Mouse (Mus musculus) cerebellum, adult 2 months (tissue): ENCODE results near the gene Scg5.

Experiments
- CTCF ChIP-seq: fragments of 200-500 bp; IDR thresholded peaks from 2 replicates; pipeline ENCODE4 v1.5.1; 2011; ENCODE audit warnings: low read depth, mild to moderate bottlenecking, control low read depth, low read length, moderate library complexity, borderline replicate concordance; ENCODE audit not compliant: insufficient read depth
- POLR2A ChIP-seq: fragments of 200-500 bp; IDR thresholded peaks from 2 replicates; pipeline ENCODE4 v1.6.1; 2011; ENCODE audit warnings: low read length, control low read depth, borderline replicate concordance; ENCODE audit not compliant: insufficient read depth

DNA sequence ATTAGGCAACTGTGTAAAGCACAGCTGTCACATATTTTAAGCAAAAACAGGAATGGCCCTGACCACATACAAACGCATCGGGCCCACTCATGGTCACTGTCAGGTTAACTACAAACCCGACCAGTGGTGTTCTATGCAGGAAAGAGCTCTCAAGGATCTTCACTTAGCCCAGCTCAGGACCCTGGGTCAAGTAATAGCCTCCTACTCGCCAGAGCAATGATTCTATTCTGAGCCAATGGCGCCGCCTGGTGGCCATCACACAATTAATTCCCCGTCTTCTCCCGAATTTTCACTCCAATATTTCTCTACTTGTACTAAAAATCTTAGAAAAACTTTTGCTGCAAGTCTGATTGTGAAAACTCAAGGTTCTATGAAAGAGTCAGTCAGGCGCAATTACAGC, 21.3 kb downstream of the Scg5 start:
- TF ChIP-seq CTCF = peak; percentile 69; the same call in 1 of the 2 replicates
- no peak for TF ChIP-seq POLR2A
